Mouse (Mus musculus) thymus, adult 2 months (tissue): Measurements from ENCODE around the gene Taok1.

Experiments
- CTCF ChIP-seq: fragments of 200-500 bp; IDR thresholded peaks from 2 replicates; pipeline ENCODE4 v1.5.1; 2012; ENCODE audit warnings: mild to moderate bottlenecking, control low read depth, low read length, moderate library complexity, borderline replicate concordance; ENCODE audit not compliant: control insufficient read depth, poor library complexity, insufficient read depth; ENCODE audit errors: extremely low read depth
- POLR2A ChIP-seq: fragments of 200-500 bp; IDR thresholded peaks from 2 replicates; pipeline ENCODE4 v1.6.1; 2012; ENCODE audit warnings: mild to moderate bottlenecking, low read length, control low read depth, moderate library complexity; ENCODE audit not compliant: control insufficient read depth, poor library complexity, insufficient read depth; ENCODE audit errors: extremely low read depth

GRCm38 (mm10) chr11:77505291-77505980, 102.2 kb downstream of the Taok1 start:
- no peak for TF ChIP-seq CTCF
- TF ChIP-seq POLR2A = no peak
